Mouse (Mus musculus) heart, embryonic 15.5 days (tissue): Measurements from ENCODE around the gene Aox1. TPM values are rescaled to one million over a fixed set of nuclear protein-coding genes. Genes with fewer than 3 reads are reported as not detected.

Experiments used
- ATAC-seq: fragments of 200-750 bp; cut with Nextera tagmentation; replicated peaks from 2 replicates; pipeline ENCODE4 v1.8.0; 2017; ENCODE audit warnings: low read depth, moderate TSS enrichment; ENCODE audit not compliant: insufficient number of reproducible peaks, insufficient read depth, low FRiP score
- H3K27ac ChIP-seq: fragments of 300-500 bp; sonication (generic); 2 replicates; pipeline ENCODE4 v1.5.1; 2015; ENCODE audit warnings: mild to moderate bottlenecking, inconsistent platforms
- H3K27me3 ChIP-seq: fragments of 300-500 bp; sonication (generic); 2 replicates; pipeline ENCODE4 v1.6.1; 2015; ENCODE audit warnings: inconsistent platforms
- H3K36me3 ChIP-seq: fragments of 300-500 bp; sonication (generic); 2 replicates; pipeline ENCODE4 v1.6.1; 2015; ENCODE audit warnings: mild to moderate bottlenecking, inconsistent platforms
- H3K4me1 ChIP-seq: fragments of 300-500 bp; sonication (generic); replicated peaks from 2 replicates; pipeline ENCODE4 v1.6.1; 2015; ENCODE audit warnings: inconsistent platforms
- H3K4me2 ChIP-seq: fragments of 300-500 bp; sonication (generic); 2 replicates; pipeline ENCODE4 v1.6.1; 2015; ENCODE audit warnings: inconsistent platforms, mild to moderate bottlenecking, moderate library complexity
- H3K4me3 ChIP-seq: fragments of 300-500 bp; sonication (generic); 2 replicates; pipeline ENCODE4 v1.5.1; 2015; ENCODE audit warnings: mild to moderate bottlenecking, inconsistent platforms
- H3K9ac ChIP-seq: fragments of 300-500 bp; sonication (generic); 2 replicates; pipeline ENCODE4 v1.6.1; 2015; ENCODE audit warnings: mild to moderate bottlenecking, inconsistent platforms
- H3K9me3 ChIP-seq: fragments of 300-500 bp; sonication (generic); replicated peaks from 2 replicates; pipeline ENCODE4 v1.6.1; 2016; ENCODE audit warnings: inconsistent platforms
- WGBS: fragments of 180-500 bp; shearing (Covaris S2); methylation state at CpG from one replicate; pipeline ENCODE4 v1.1.7; 2015; ENCODE audit warnings: mixed read lengths; 5-methylcytosine and 5-hydroxymethylcytosine counted together
- polyA plus RNA-seq: library from polyadenylated mRNA; unstranded; fragments of >200 nt; fragmentation: Nextera tagmentation; extraction: Ambion mirVana; gene quantifications from 2 replicates; pipeline ENCODE4 v1.2.1, GENCODE M21; 2015

The Aox1 gene
- polyA plus RNA-seq, 1 experiment from 2014 or later, result 0.67 TPM

DNA sequence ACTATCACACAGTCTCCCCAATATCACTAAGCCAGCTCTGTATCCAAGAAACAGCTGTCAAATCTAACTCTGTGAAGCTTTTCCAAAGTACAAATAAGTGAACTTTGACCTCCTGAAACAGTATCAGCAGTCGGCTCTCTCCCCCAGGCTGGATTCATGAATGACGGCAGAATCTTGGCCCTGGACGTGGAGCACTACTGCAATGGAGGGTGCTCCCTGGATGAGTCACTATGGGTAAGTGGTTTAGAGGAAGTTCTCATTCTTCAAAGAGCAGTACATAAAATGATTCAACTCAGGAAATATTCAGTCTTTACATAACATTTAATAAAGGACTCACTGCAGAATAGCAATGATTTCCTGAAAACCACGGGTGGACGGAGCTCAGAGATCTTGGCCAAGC lies 51.6 kb downstream of the Aox1 start:
- WGBS, result 68% methylated on average over 5 of the region's 5 CpGs
- Histone ChIP-seq H3K9me3 (no peaks in the 10 kb centered on the region), H3K9ac (no peak overlapping the region), H3K4me1 (no peaks in the 10 kb centered on the region), H3K27ac (no peak overlapping the region), H3K36me3 (no peaks in the 10 kb centered on the region), H3K4me2 (no peak overlapping the region), H3K27me3 (no peaks in the 10 kb centered on the region), H3K4me3 (no peak overlapping the region)
- ATAC-seq, result no peak

DNA sequence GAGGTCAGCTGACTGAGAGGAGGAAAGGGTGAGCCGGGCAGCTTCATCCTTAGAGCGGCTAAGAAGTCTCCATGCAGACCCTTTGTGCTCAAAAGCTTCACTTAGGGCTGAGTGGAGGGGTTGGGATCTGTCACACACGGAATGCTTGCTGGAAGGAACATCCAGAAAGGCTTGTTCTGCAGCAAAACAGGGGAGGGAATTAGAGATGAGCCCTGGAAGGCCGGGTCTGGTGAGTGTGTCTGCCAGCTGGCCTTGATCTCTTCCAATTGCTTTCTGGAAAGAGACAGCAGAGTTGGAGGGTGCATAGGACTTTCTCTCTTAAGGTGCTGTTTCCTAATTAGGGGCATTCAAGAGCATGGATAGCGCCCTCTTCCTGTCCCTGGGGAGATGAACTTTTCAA lies 59.6 kb downstream of the Aox1 start:
- Histone ChIP-seq H3K4me1 (no peaks in the 10 kb centered on the region; the same call in 1 of the 2 replicates), H3K4me3 (no peak overlapping the region), H3K9me3 (no peaks in the 10 kb centered on the region), H3K27me3 (no peaks in the 10 kb centered on the region), H3K36me3 (no peaks in the 10 kb centered on the region), H3K27ac (no peak overlapping the region), H3K9ac (no peak overlapping the region), H3K4me2 (no peak overlapping the region)
- no peak for ATAC-seq
- WGBS, result 55% methylated on average over 5 of the region's 5 CpGs

DNA sequence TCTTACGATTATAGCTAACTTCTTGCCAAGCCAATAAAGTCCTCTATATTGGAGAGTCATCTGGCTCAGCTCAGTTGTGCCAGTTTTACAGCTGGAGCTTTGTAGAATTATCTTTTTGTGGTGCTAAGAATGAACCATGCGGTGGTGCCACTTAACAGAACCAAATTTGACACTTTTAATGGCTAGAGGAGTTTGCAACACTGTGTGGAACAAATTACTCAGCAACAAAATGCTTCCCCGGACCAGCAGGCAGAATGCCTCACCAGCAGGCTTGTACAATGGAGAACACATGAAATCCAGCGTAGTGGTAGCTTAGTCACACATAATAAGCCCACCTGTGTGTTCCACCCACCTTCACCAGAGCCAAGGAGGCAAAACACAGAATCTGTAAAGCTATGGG lies 60.5 kb downstream of the Aox1 start:
- no peak overlapping the region for H3K27ac ChIP-seq
- H3K4me2 ChIP-seq, result no peak overlapping the region
- no peaks in the 10 kb centered on the region; the same call in 1 of the 2 replicates for H3K4me1 ChIP-seq
- no peak overlapping the region for H3K4me3 ChIP-seq
- no peaks in the 10 kb centered on the region for H3K9me3 ChIP-seq
- H3K36me3 ChIP-seq, result no peaks in the 10 kb centered on the region
- H3K27me3 ChIP-seq, result no peaks in the 10 kb centered on the region
- WGBS, result 81% methylated on average over 4 of the region's 4 CpGs
- no peak overlapping the region for H3K9ac ChIP-seq
- no peak for ATAC-seq

DNA sequence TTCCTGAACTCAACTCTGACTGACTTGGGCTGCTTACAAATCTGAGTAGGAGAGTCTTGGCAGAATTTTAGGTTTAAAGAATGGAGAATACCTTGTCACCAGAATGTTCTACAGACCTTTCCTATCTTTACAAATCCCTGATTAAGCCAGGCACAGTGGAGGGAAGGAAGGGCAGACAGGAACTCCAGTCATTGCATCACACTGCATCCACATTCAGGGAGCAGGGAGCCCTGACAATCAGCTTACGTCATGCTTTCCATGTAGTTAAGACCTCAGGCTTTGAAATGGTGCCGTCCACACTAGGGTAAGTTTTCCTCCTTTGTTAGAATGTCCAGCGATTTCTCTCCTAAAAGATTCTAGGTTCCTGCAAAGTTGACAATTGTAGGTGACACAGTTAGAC lies 61.5 kb downstream of the Aox1 start:
- no peak overlapping the region for H3K27ac ChIP-seq
- no peaks in the 10 kb centered on the region; the same call in 1 of the 2 replicates for H3K4me1 ChIP-seq
- H3K36me3 ChIP-seq, result no peaks in the 10 kb centered on the region
- WGBS, result 57% methylated on average over 3 of the region's 3 CpGs
- no peak for ATAC-seq
- no peak overlapping the region for H3K4me3 ChIP-seq
- H3K9me3 ChIP-seq, result no peaks in the 10 kb centered on the region
- no peak overlapping the region for H3K4me2 ChIP-seq
- no peak overlapping the region for H3K9ac ChIP-seq
- H3K27me3 ChIP-seq, result no peaks in the 10 kb centered on the region

DNA sequence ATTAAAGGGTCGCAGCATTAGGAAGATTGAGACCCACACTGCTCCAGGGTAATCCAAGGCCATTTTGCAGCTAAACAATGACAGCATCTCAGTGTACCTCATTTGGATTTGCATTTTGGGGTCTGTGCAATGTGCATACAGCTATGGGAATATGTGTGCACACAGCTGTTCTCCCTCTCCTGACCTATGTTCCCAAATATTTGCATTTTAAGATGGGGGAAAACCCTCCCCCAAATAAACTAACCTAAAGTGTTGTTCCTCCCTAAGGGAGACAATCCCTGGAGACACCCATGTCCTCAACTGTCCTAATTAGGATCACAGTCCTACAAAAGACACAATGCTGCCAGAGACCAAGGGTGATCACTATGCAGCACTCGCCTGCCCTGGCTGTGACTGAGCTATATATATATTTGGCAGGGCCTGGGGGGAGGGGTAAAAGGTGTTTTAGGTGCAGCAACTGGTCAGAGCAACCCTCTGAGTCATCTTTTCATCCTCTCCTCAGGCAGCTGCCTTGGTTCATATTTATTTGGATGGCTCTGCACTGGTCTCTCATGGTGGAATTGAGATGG lies 62.3 kb downstream of the Aox1 start:
- 61% methylated on average over 2 of the region's 2 CpGs for WGBS
- Histone ChIP-seq H3K4me3 (no peak overlapping the region), H3K9ac (no peak overlapping the region), H3K27me3 (no peaks in the 10 kb centered on the region), H3K4me1 (no peaks in the 10 kb centered on the region; the same call in 1 of the 2 replicates), H3K4me2 (no peak overlapping the region), H3K36me3 (no peaks in the 10 kb centered on the region), H3K9me3 (no peaks in the 10 kb centered on the region), H3K27ac (no peak overlapping the region)
- no peak for ATAC-seq

DNA sequence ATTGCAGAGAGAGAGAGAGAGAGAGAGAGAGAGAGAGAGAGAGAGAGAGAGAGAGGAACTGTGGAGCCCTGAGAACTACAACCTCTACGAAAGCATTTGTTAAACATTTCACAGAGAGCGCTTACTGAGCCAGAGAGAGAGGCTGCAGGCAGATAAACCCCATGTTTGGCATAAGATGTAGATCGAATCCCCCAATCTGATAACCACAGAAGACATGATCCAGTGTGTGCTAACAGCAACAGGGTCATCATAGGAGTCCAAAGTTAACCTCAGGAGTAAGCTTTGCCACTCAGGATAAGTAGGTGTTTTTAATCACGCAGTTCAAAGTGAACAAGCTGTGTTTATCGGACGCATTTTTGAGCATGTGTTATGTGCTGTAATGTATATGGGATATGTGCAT lies 67.6 kb downstream of the Aox1 start:
- H3K27ac ChIP-seq, result no peak overlapping the region
- no peaks in the 10 kb centered on the region for H3K27me3 ChIP-seq
- no peaks in the 10 kb centered on the region for H3K9me3 ChIP-seq
- H3K4me2 ChIP-seq, result no peak overlapping the region
- H3K4me1 ChIP-seq, result no peaks in the 10 kb centered on the region; the same call in 1 of the 2 replicates
- ATAC-seq, result no peak
- no peaks in the 10 kb centered on the region for H3K36me3 ChIP-seq
- 86% methylated on average over 6 of the region's 6 CpGs for WGBS
- H3K9ac ChIP-seq, result no peak overlapping the region
- no peak overlapping the region for H3K4me3 ChIP-seq

DNA sequence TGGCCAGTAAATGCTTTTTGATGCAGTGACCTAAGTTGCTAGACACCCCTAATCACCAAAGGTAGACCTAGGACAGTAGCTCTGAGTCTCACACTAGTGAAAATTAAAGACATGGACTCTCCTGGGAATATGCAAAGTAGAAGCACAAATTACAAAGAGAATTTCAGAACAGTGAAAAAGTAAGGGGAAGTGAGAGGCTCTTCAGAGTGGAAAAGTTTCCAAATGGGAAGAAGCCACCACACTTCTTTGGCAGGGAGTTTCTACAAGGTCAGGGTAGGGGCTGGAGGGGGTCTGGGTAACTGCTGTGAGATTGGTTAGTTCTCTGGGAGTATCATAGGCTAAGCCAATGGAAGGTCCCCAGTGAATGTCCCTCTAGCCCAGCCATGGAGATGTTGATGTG lies 69.4 kb downstream of the Aox1 start:
- Histone ChIP-seq H3K4me3 (no peak overlapping the region), H3K27me3 (no peaks in the 10 kb centered on the region), H3K9me3 (no peaks in the 10 kb centered on the region), H3K36me3 (no peaks in the 10 kb centered on the region), H3K4me1 (no peaks in the 10 kb centered on the region), H3K27ac (no peak overlapping the region), H3K4me2 (no peak overlapping the region), H3K9ac (no peak overlapping the region)
- ATAC-seq, result no peak

DNA sequence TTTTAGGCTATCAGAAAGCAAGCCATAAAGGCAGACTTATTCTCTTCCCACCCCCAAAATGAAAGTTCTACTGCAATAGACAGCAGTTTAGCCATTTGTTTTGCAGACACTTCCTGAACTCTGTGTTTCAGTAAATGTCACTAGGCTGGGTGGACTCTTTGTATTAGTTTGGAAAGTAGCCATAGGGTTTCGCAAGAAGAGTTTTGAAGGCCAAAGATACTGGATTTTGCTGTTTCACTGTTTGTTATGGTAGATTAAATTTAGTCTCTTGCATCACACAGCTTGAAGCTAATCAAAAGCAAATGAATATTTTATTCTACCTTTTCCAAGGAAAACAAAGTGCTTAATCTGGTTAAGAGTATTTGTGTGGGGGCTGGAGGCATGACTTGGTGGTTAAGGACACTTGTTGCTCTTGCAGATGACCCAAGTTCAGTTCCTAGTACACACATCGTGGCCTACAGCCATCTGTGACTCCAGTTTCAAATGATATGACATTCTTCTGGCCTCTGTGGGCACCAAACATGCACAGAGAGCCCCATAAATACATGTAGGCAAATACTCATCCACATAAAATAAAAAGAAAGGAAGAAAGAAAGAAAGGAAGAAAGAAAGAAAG lies 71.9 kb downstream of the Aox1 start:
- Histone ChIP-seq H3K9me3 (no peaks in the 10 kb centered on the region), H3K9ac (no peak overlapping the region), H3K4me2 (no peak overlapping the region), H3K4me1 (no peaks in the 10 kb centered on the region), H3K36me3 (no peaks in the 10 kb centered on the region), H3K4me3 (no peak overlapping the region), H3K27ac (no peak overlapping the region), H3K27me3 (no peaks in the 10 kb centered on the region)
- no peak for ATAC-seq
- 55% methylated on average over 2 of the region's 2 CpGs for WGBS

DNA sequence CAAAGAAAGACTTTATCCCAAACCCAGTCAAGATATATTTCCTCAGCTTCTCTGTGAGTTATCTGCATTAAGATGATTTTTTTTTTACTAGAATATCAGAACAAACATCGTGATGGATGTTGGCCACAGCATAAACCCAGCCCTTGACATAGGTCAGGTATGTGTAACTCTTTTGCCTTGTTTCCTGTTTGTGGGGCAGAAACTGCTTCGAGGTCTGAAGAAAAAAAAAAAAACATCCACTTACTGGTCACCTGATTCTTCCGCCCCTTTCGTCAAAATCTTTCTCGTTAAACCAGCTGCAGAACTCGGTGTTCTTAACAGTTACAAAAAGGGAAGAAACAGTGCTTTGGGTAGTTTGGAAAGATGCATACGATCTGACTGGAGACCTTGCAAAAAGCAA lies 72.8 kb downstream of the Aox1 start:
- H3K9me3 ChIP-seq, result no peaks in the 10 kb centered on the region
- H3K27ac ChIP-seq, result no peak overlapping the region
- ATAC-seq, result no peak
- H3K4me2 ChIP-seq, result no peak overlapping the region
- no peaks in the 10 kb centered on the region for H3K4me1 ChIP-seq
- no peak overlapping the region for H3K9ac ChIP-seq
- WGBS, result 72% methylated on average over 7 of the region's 7 CpGs
- H3K27me3 ChIP-seq, result no peaks in the 10 kb centered on the region
- H3K4me3 ChIP-seq, result no peak overlapping the region
- no peaks in the 10 kb centered on the region for H3K36me3 ChIP-seq

DNA sequence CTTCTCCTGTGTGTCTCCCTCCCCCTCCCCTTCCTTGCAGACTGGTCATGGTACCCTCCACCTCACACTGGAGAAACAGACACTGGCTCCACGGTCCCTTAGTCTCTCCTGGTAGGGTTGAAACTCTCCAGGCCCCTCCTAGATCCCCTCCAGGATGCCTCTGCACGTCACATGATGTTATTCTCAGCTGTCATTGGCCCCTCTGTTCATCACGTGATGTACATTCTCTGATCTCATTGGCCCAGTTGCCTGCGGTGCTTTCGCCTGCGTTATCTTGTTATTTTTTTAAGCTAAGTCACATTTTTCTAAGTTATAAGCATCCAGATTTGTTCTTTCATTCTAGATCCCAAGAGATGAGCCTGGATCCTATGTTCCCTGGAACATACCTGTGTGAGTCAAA lies 76.0 kb downstream of the Aox1 start:
- Histone ChIP-seq H3K36me3 (no peaks in the 10 kb centered on the region), H3K4me1 (no peaks in the 10 kb centered on the region), H3K27ac (no peak overlapping the region), H3K27me3 (no peaks in the 10 kb centered on the region), H3K4me2 (no peak overlapping the region), H3K9me3 (no peaks in the 10 kb centered on the region), H3K4me3 (no peak overlapping the region), H3K9ac (no peak overlapping the region)
- no peak for ATAC-seq
- WGBS, result 74% methylated on average over 6 of the region's 6 CpGs

DNA sequence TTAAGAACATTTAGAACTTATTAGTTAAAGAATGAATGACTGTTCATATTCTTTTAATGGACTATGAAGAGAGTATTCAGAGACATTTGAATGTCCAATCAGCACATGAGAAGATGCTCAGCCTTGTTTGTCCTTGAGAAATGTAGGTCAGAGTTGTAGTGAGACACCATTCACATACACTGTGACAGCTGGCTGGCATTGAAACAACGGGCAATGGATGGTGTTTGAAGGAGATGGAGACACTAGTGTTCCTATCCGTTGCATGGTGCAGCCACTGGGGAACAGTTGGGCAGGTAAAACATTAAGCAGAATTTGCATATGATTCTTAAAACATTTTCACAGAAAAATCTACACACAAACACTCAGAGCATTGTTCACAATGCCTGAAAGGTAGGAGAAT lies 77.3 kb downstream of the Aox1 start:
- ATAC-seq, result no peak
- H3K36me3 ChIP-seq, result no peaks in the 10 kb centered on the region
- H3K27ac ChIP-seq, result no peak overlapping the region
- no peak overlapping the region for H3K4me2 ChIP-seq
- WGBS, result 75% methylated on average over 2 of the region's 2 CpGs
- H3K4me3 ChIP-seq, result no peak overlapping the region
- H3K9me3 ChIP-seq, result no peaks in the 10 kb centered on the region
- H3K9ac ChIP-seq, result no peak overlapping the region
- H3K27me3 ChIP-seq, result no peaks in the 10 kb centered on the region
- peaks cover under 1% of the 10 kb centered on the region; the same call in 1 of the 2 replicates for H3K4me1 ChIP-seq

DNA sequence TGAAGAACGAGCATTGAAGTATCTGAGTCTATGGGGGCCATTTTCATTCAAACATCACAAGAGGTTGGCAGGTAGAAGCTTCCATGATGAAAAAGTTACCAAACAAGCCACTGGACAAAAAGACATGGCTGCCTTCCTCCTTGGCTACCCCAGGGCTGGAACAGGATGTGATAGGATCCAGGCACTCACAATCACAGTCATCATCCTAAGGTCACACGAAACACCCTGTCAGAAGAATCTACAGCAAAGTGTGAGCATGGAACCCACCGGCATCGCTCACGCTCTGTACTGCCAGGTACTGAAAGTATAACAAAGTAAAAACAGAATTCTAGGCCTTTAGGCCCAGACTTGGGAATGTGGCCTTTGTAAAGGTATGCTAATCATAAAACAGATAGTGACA lies 80.5 kb downstream of the Aox1 start:
- 91% methylated on average over 5 of the region's 5 CpGs for WGBS
- Histone ChIP-seq H3K4me1 (peaks cover 7% of the 10 kb centered on the region; the same call in 1 of the 2 replicates), H3K4me3 (no peak overlapping the region), H3K27me3 (no peaks in the 10 kb centered on the region), H3K27ac (no peak overlapping the region), H3K9me3 (no peaks in the 10 kb centered on the region), H3K9ac (no peak overlapping the region), H3K4me2 (no peak overlapping the region), H3K36me3 (no peaks in the 10 kb centered on the region)
- ATAC-seq, result no peak
